Mouse (Mus musculus) intestine, embryonic 14.5 days (tissue): ENCODE results near the gene Tmem208. TPM values are rescaled to one million over a fixed set of nuclear protein-coding genes. Genes with fewer than 3 reads are reported as not detected.

Source experiments
- ATAC-seq: fragments of 200-750 bp; cut with Nextera tagmentation; replicated peaks from 2 replicates; pipeline ENCODE4 v1.8.0; 2017; ENCODE audit warnings: low read depth, moderate number of reproducible peaks, moderate TSS enrichment, moderate library complexity; ENCODE audit not compliant: low FRiP score, low TSS enrichment
- DNase-seq: peaks from one replicate; pipeline ENCODE4 v3.0.0-alpha.2; 2018; ENCODE audit warnings: low spot score
- H3K27ac ChIP-seq: fragments of 300-500 bp; sonication (generic); 2 replicates; pipeline ENCODE4 v1.5.1; 2014; ENCODE audit warnings: low read depth, mild to moderate bottlenecking, control low read depth
- H3K27me3 ChIP-seq: fragments of 300-500 bp; sonication (generic); replicated peaks from 2 replicates; pipeline ENCODE4 v1.6.1; 2014; ENCODE audit warnings: low read length, control low read depth; ENCODE audit not compliant: control insufficient read depth, insufficient read depth
- H3K36me3 ChIP-seq: fragments of 300-500 bp; sonication (generic); 2 replicates; pipeline ENCODE4 v1.6.1; 2014; ENCODE audit warnings: low read length, control low read depth; ENCODE audit not compliant: control insufficient read depth, insufficient read depth
- H3K4me1 ChIP-seq: fragments of 300-500 bp; sonication (generic); replicated peaks from 2 replicates; pipeline ENCODE4 v1.6.1; 2014; ENCODE audit warnings: low read length, control low read depth, mixed read lengths; ENCODE audit not compliant: control insufficient read depth, insufficient read depth
- H3K4me2 ChIP-seq: fragments of 300-500 bp; sonication (generic); 2 replicates; pipeline ENCODE4 v1.6.1; 2014; ENCODE audit warnings: low read length
- H3K4me3 ChIP-seq: fragments of 300-500 bp; sonication (generic); 2 replicates; pipeline ENCODE4 v1.5.1; 2014; ENCODE audit warnings: low read depth, low read length, control low read depth, mixed read lengths
- H3K9ac ChIP-seq: fragments of 300-500 bp; sonication (generic); 2 replicates; pipeline ENCODE4 v1.6.1; 2014; ENCODE audit warnings: mild to moderate bottlenecking, low read length
- H3K9me3 ChIP-seq: fragments of 300-500 bp; sonication (generic); 2 replicates; pipeline ENCODE4 v1.6.1; 2016; ENCODE audit warnings: low read length, control low read depth; ENCODE audit not compliant: control insufficient read depth
- WGBS: fragments of 180-500 bp; shearing (Covaris S2); extraction: QIAGEN DNeasy Blood & Tissue Kit; methylation state at CpG from one replicate; pipeline ENCODE4 v1.1.7; 2014; 5-methylcytosine and 5-hydroxymethylcytosine counted together
- polyA plus RNA-seq: library from polyadenylated mRNA; unstranded; fragments of >200 nt; fragmentation: Nextera tagmentation; extraction: Ambion mirVana; gene quantifications from 2 replicates; pipeline ENCODE4 v1.2.1, GENCODE M21; 2014

The Tmem208 gene
- polyA plus RNA-seq, 1 experiment from 2014 or later = 138 TPM

GRCm38 (mm10) chr8:105367107-105367506 lies 41.0 kb downstream of the Tmem208 start:
- 69% methylated on average over 2 of the region's 2 CpGs for WGBS
- ATAC-seq = no peak

GRCm38 (mm10) chr8:105372473-105372872 lies 46.3 kb downstream of the Tmem208 start:
- no peak overlapping the region for H3K4me2 ChIP-seq
- no peaks in the 10 kb centered on the region for H3K27me3 ChIP-seq
- H3K9me3 ChIP-seq = peaks cover 3% of the 10 kb centered on the region; the same call in 1 of the 2 replicates
- H3K36me3 ChIP-seq = peaks cover 4% of the 10 kb centered on the region; the same call in 1 of the 2 replicates
- DNase-seq (no peak), ATAC-seq (no peak)
- no peak overlapping the region for H3K9ac ChIP-seq
- 79% methylated on average over 9 of the region's 9 CpGs for WGBS
- no peak overlapping the region for H3K4me3 ChIP-seq
- no peak overlapping the region for H3K27ac ChIP-seq
- H3K4me1 ChIP-seq = no peaks in the 10 kb centered on the region

More at GRCm38 (mm10) chr8:105367107-105367506, 41.0 kb downstream of the Tmem208 start:
- Histone ChIP-seq H3K4me2 (no peak overlapping the region), H3K36me3 (peaks cover 4% of the 10 kb centered on the region; the same call in 1 of the 2 replicates), H3K9me3 (no peaks in the 10 kb centered on the region), H3K4me1 (no peaks in the 10 kb centered on the region), H3K27me3 (no peaks in the 10 kb centered on the region), H3K9ac (no peak overlapping the region), H3K27ac (no peak overlapping the region), H3K4me3 (no peak overlapping the region)
- DNase-seq = no peak

GRCm38 (mm10) chr8:105373032-105373431 lies 46.9 kb downstream of the Tmem208 start, which contains the start of gene Plekhg4:
TSS of gene Plekhg4 (plus strand) at chr8:105373274.
- no peak for DNase-seq
- ATAC-seq = no peak
- no peak within 1 kb of the TSS for H3K9ac ChIP-seq
- H3K4me3 ChIP-seq = no peak within 1 kb of the TSS
- 48% methylated on average over 2 of the region's 2 CpGs for WGBS
- H3K27me3 ChIP-seq = no peaks in the 10 kb centered on the region
- H3K27ac ChIP-seq = no peak within 1 kb of the TSS
- no peaks in the 10 kb centered on the region for H3K4me1 ChIP-seq
- H3K36me3 ChIP-seq = peaks cover 4% of the 10 kb centered on the region; the same call in 1 of the 2 replicates
- peaks cover 3% of the 10 kb centered on the region; the same call in 1 of the 2 replicates for H3K9me3 ChIP-seq
- peak within 1 kb of the TSS; percentile 48; the same call in 1 of the 2 replicates for H3K4me2 ChIP-seq

GRCm38 (mm10) chr8:105374513-105374966 lies 48.4 kb downstream of the Tmem208 start:
- H3K9me3 ChIP-seq = peaks cover 3% of the 10 kb centered on the region; the same call in 1 of the 2 replicates
- H3K27me3 ChIP-seq = no peaks in the 10 kb centered on the region
- DNase-seq (peak; percentile 76), ATAC-seq (peak; percentile 47; the same call in 1 of the 2 replicates)
- WGBS = 25% methylated on average over 33 of the region's 33 CpGs
- H3K4me3 ChIP-seq = no peak overlapping the region
- no peak overlapping the region for H3K9ac ChIP-seq
- H3K4me2 ChIP-seq = peak overlapping the region; percentile 48
- 0 out of 2 replicates have a peak, but pooled peaks cover 6% of the 10 kb centered on the region for H3K4me1 ChIP-seq
- no peak overlapping the region for H3K27ac ChIP-seq
- no peaks in the 10 kb centered on the region for H3K36me3 ChIP-seq

GRCm38 (mm10) chr8:105378673-105379072 lies 52.5 kb downstream of the Tmem208 start:
- Histone ChIP-seq H3K27ac (no peak overlapping the region), H3K4me2 (no peak overlapping the region), H3K9ac (no peak overlapping the region), H3K9me3 (peaks cover 3% of the 10 kb centered on the region; the same call in 1 of the 2 replicates), H3K4me3 (no peak overlapping the region), H3K36me3 (no peaks in the 10 kb centered on the region), H3K4me1 (0 out of 2 replicates have a peak, but pooled peaks cover 6% of the 10 kb centered on the region), H3K27me3 (no peaks in the 10 kb centered on the region)
- no peak for DNase-seq
- ATAC-seq = no peak
- 63% methylated on average over 19 of the region's 19 CpGs for WGBS

GRCm38 (mm10) chr8:105380308-105380707 lies 54.2 kb downstream of the Tmem208 start:
- Histone ChIP-seq H3K4me1 (0 out of 2 replicates have a peak, but pooled peaks cover 6% of the 10 kb centered on the region), H3K27me3 (no peaks in the 10 kb centered on the region), H3K4me3 (no peak overlapping the region), H3K27ac (no peak overlapping the region), H3K9ac (no peak overlapping the region), H3K4me2 (no peak overlapping the region), H3K9me3 (no peaks in the 10 kb centered on the region), H3K36me3 (no peaks in the 10 kb centered on the region)
- ATAC-seq (no peak), DNase-seq (no peak)
- 81% methylated on average over 12 of the region's 12 CpGs for WGBS

- Histone ChIP-seq H3K4me1 (no peaks in the 10 kb centered on the region), H3K9ac (no peak overlapping the region), H3K27me3 (no peaks in the 10 kb centered on the region), H3K4me2 (no peak overlapping the region), H3K4me3 (no peak overlapping the region), H3K27ac (no peak overlapping the region), H3K36me3 (no peaks in the 10 kb centered on the region), H3K9me3 (no peaks in the 10 kb centered on the region)
- ATAC-seq = no peak
- no peak for DNase-seq
- 99% methylated on average over 2 of the region's 2 CpGs for WGBS
Measured at GRCm38 (mm10) chr8:105384070-105384469, 57.9 kb downstream of the Tmem208 start.
